Mouse (Mus musculus) liver, embryonic 14.5 days (tissue): ENCODE measurements around the gene Acot1.

Experiments
- CTCF ChIP-seq: IDR thresholded peaks from 2 replicates; pipeline ENCODE4 v1.5.1; 2016; ENCODE audit warnings: antibody characterized with exemption, low read depth, control low read depth
- EP300 ChIP-seq: IDR thresholded peaks from 2 replicates; pipeline ENCODE4 v1.6.1; 2016; ENCODE audit warnings: antibody characterized with exemption, low read depth

GRCm38 (mm10) chr12:84044045-84044444, 34.8 kb downstream of the Acot1 start:
- TF ChIP-seq EP300, result no peak
- TF ChIP-seq CTCF, result no peak
